Mouse (Mus musculus) kidney, postnatal 14 days (tissue): Measurements from ENCODE around the gene Mpp2.

ENCODE experiments used
- DNase-seq: peaks from one replicate; pipeline ENCODE4 v3.0.0; 2022; ENCODE audit warnings: mixed read lengths

Mpp2 gene

GRCm38 (mm10) chr11:102087931-102088898, at the start of gene Mpp2:
Gene Mpp2, minus strand, starts transcription at chr11:102088515.
- DNase-seq = peak; percentile 73

GRCm38 (mm10) chr11:102137625-102138446, 49.5 kb upstream of the Mpp2 start:
- DNase-seq = no peak

GRCm38 (mm10) chr11:102134516-102134915, 46.2 kb upstream of the Mpp2 start:
- no peak for DNase-seq

DNA sequence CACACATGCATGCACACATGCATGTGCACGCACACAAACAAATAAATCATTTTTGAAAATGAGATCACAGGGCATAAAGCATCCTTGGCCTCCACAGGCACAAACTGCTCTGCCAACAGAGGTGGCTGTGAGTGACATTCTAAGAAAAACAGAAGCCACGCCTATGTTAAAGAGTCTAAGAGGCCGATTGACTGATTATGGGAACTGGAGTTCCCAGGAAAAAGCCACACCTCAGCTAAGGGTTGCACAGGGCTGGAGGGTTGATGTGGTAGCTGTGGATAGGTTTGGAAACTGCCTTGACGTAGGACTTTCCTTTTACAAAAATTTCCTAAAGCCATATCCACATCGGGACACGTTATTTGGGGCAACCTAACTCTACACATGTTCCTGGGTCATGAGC, 29.1 kb upstream of the Mpp2 start:
- DNase-seq = no peak

- DNase-seq = no peak
These were observed 27.9 kb upstream of the Mpp2 start for GRCm38 (mm10) chr11:102116241-102116640.

DNA sequence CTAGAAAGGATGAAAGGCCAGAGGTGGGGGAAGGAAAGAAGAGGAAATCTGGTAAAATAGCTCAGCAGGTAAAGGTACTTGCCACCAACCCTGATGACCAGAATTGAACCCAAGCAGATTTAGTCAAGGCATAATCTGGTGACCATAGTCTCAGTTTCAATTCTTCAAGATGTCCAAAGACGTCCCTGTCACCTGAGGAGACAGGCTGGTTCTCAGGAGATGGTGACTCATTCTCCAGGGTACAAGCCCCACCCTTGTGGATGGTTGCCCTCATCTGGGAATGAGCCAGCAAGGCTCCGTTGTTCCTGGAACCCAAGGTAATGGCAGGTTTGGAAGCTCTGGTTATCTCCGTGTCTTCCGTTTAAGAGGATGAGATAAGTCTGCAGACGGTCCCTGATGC, 23.3 kb upstream of the Mpp2 start:
- no peak for DNase-seq

DNA sequence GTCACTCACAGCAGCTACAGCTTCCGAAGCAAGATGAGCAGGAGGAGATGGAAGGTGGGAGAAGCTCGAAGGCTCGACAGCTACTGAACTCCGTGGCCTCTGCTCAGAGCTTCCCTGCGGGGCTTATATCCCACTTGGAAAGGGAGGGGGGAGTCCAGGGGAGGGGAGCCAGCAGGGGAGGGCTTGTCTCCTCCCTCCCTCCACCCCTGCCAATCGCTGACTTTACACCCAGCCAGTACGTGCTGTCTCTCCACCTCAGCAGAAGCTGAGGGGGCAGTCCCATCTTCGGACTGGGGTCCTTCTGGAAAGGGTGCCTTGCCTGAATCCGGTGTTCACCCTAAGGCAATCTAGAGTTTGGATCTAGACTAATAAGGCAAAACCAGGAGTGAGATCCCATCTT, 19.4 kb upstream of the Mpp2 start, which contains the start of gene Pyy:
Pyy (minus strand) TSS at position 101 of the 400 bp plus-strand sequence.
- no peak for DNase-seq

GRCm38 (mm10) chr11:102106911-102107310, 18.6 kb upstream of the Mpp2 start:
- no peak for DNase-seq

- peak; percentile 75 for DNase-seq
These were observed 14.4 kb upstream of the Mpp2 start for GRCm38 (mm10) chr11:102102485-102103258.

DNA sequence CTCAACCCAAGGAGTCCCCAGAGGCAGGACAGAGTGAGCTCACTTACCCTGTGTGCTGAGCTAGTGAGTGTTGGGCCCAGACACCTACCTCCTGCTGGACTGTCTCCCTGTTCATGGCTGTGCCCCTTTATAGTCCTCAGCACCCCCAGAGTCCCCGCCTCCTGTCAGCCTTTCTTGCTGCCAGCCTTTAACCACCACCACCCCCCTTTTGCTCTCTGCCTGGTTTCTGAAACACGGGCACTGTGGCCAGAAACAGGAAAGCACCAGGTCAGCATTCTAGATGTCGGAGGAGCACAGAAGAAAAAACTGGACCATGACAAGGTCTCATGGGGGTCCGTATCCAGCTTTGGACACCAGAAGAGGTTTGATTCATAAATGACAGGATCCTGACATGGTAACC, 12.9 kb upstream of the Mpp2 start, which contains the start of gene Ppy:
Ppy (minus strand) TSS at position 101 of the 400 bp plus-strand sequence.
- DNase-seq = no peak

DNA sequence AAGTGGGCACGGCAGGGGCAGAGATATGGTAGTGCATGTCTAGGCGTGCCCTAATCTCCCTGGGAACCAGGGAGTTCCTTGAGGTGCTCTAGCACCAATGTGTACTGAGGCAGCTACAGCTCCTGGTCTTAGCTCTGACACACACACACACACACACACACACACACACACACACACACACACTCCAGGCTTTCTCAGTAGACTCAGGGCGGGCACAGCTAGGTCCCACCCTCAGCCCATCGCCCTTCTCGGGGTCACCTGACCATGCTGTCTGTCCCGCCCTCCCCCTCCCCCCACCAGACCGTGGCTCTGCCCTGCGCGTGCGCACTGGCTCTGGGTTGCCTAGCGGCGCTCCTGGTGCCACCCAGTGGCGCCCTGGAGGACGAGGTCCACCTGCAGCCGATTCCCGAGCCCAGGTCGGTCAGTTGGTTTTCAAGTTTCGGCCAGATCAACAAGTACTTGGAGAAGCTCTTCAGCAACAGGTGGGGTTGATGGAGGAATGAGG, 8.6 kb upstream of the Mpp2 start:
- DNase-seq = peak; percentile 85

DNA sequence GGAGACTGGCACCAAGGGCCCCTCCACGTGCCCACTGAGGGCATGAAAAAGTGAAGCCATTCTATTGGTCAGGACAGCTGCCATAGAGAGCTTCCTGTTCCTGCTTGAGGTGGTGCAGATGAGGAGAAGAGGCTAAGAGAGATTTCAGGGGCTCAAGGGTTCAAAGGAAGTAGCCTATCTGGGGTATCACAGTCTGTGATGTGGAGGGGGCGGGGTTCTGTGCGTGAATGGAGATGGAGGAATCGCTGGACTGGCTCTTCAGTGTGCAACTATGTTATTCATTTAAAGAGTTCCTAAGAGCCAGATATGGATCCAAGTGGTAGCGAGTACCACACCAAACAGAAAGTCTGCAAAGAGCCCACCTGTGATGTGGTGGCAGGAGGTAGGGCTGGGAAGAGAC, 8.1 kb upstream of the Mpp2 start:
- no peak for DNase-seq

DNA sequence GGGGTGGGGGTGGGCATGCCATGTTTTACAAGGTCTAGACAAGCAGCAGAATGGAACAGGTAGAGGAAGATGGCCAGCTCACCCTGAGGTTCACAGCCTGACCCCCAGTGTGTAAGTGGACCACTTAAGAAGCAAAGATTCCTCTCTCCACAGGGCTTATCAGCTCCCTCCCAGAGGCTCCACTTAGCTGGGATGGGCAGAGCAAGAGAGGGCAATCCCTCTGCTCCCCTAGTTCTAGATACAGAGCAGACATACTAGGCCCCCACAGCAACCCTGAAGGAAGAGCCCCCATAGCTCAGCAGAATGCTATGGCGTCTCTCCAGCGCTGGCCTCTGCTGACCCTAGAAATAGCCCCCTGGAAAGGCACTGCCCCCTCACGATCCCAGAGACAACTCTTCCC, 7.4 kb upstream of the Mpp2 start:
- DNase-seq = no peak

GRCm38 (mm10) chr11:102089088-102089808, 933 bp upstream of the Mpp2 start:
- DNase-seq = peak; percentile 68

DNA sequence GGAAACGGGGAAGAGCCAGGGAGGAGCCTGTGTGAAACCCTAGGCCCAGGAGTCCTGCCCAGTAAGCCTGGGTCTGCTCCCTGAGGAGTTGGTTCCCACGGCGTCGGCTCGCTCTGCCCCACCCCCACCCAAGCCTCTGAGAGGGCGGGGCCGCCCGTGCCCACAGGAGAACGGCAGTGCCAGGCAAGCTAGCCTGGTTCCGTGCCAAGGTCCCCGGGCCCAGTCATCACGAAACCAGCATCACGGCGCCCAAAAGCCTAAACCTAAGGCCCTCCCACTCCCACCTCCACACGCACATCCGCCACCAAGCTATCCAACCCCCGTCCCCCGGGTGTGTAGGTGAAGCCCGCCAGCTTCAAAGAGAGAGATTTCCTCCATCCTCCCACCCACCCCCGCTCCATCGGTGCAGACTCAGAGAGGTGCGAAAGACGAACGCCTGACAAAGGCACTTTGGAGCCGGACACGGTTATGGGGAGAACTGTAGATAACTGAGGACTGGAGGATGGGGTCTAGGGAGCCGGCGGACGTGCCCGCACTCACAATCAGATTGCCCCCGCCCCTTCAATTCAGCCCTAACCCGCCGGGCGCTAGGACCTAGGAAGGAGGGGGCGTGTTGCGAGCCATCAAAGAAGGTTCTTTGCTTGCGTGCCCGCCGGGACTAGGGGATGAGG, 1.1 kb downstream of the Mpp2 start:
- DNase-seq = peak; percentile 77

GRCm38 (mm10) chr11:102086331-102086730, 2.0 kb downstream of the Mpp2 start:
- DNase-seq = no peak

GRCm38 (mm10) chr11:102084159-102084558, 4.2 kb downstream of the Mpp2 start:
- DNase-seq = peak; percentile 33

DNA sequence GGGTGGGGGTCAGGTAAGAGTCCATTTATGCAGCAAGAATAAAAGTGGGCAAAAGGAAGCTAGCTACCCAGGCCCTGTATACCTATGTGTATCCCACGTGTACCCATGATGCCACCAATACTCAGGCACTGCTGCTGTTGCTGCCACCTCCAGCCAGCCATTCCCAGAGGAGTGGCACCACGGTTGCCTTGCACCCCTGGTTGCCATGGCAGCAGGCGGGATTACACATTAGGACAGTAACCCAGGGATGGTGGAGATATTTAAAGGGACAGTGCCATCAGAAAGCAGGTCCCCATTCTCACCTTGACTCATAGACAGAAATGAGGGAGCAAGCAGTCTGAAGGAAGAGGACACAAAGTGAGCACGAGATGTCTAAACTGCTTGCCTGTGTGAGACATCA, 5.1 kb downstream of the Mpp2 start:
- no peak for DNase-seq

DNA sequence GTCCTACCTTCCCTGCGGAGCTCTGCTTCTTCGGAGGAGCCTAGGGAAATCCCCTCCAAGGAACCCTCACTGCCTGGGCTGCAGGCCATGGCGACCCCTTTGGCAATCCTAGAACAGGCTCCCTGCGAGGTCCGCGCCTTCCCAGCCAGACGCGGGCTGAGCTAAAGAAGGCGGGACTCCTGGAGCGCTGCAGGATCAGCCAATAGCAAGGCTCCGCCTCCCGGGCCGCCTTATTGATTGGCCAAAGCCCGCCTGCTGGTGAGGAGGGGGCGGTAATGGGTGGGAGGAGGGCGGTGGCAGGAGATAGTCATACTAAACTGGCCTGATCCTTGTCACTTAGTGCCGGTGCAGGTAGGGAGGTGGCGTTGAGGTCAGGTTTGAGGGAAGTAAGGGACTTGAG, 6.0 kb downstream of the Mpp2 start:
- peak; percentile 82 for DNase-seq

DNA sequence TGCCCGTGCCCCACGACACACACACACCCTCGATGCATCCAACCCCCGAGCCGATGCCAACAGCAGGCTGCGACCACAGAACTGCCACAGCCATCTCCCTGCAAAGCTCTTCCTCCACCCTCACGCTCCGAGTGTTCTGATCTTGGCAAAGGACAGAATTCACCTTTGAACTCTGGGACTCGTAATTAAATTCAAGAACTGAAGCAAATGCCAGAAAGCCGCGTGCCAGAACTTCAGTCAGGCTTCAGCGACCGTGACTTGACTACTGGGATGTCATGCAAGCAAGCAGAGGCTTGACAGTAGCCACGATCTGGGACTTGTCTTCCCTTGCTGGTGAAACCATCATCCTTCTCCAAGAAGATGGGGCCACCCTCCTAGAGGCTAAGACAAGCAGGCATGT, 14.6 kb downstream of the Mpp2 start:
- DNase-seq = peak; percentile 54

- DNase-seq = no peak
These were observed 15.6 kb downstream of the Mpp2 start for GRCm38 (mm10) chr11:102072729-102073128.
